8 mouse cellular contexts compared by ENCODE assay signal in genomic region chr1:160906558-160907481, GRCm38 (mm10). TPM values are rescaled to one million over a fixed set of nuclear protein-coding genes. Genes with fewer than 3 reads are reported as not detected.
DNase-seq lines count a peak whose midpoint lies in the region; ATAC-seq and TF ChIP-seq lines count a peak whose summit lies in the region.

No protein-coding gene starts in this region.

- no peaks in the 10 kb centered on the region for H3K36me3 ChIP-seq in hindbrain, postnatal 0 days (ENCODE audit: insufficient read depth, low read length)
- H3K36me3 ChIP-seq in limb, embryonic 10.5 days: no peaks in the 10 kb centered on the region
- H3K36me3 ChIP-seq in midbrain, embryonic 11.5 days (ENCODE audit: control insufficient read depth, insufficient read depth, low read length): no peaks in the 10 kb centered on the region
- H3K36me3 ChIP-seq in spleen, adult 2 months (ENCODE audit: control insufficient read depth, insufficient read depth, low read length): no peaks in the 10 kb centered on the region

- H3K4me3 ChIP-seq in hindbrain, postnatal 0 days (ENCODE audit: low read length): peak overlapping the region; percentile 99
- peak overlapping the region; percentile 98 for H3K4me3 ChIP-seq in limb, embryonic 10.5 days
- peak overlapping the region; percentile 96 for H3K4me3 ChIP-seq in midbrain, embryonic 11.5 days (ENCODE audit: low read depth, low read length)
- H3K4me3 ChIP-seq in spleen, adult 2 months (ENCODE audit: extremely low read depth, insufficient read depth, insufficient read length): peak overlapping the region; percentile 98

- H3K9me3 ChIP-seq in hindbrain, postnatal 0 days (ENCODE audit: low read length): no peaks in the 10 kb centered on the region
- no peaks in the 10 kb centered on the region for H3K9me3 ChIP-seq in limb, embryonic 10.5 days (replicated peaks)
- H3K9me3 ChIP-seq in midbrain, embryonic 11.5 days (ENCODE audit: control insufficient read depth, low read length): no peaks in the 10 kb centered on the region

- peak overlapping the region; percentile 91 for H3K27ac ChIP-seq in hindbrain, postnatal 0 days
- peak overlapping the region; percentile 96 for H3K27ac ChIP-seq in limb, embryonic 10.5 days
- H3K27ac ChIP-seq in midbrain, embryonic 11.5 days (ENCODE audit: low read depth, low read length): peak overlapping the region; percentile 87
- peak overlapping the region; percentile 91 for H3K27ac ChIP-seq in spleen, adult 2 months (ENCODE audit: insufficient read depth, low read length)

- peak overlapping the region; percentile 98 for H3K9ac ChIP-seq in hindbrain, postnatal 0 days (replicated peaks; ENCODE audit: low read length)
- H3K9ac ChIP-seq in midbrain, embryonic 11.5 days (ENCODE audit: low read length): peak overlapping the region; percentile 94

- ATAC-seq in hindbrain, postnatal 0 days: peak; percentile 77
- ATAC-seq in midbrain, embryonic 11.5 days (ENCODE audit: low FRiP score): peak; percentile 86

- H3K4me1 ChIP-seq in hindbrain, postnatal 0 days (ENCODE audit: insufficient read depth, low read length): 0 out of 2 replicates have a peak, but pooled peaks cover 3% of the 10 kb centered on the region
- H3K4me1 ChIP-seq in limb, embryonic 10.5 days: peaks cover 10% of the 10 kb centered on the region
- H3K4me1 ChIP-seq in midbrain, embryonic 11.5 days (ENCODE audit: control insufficient read depth, insufficient read depth, low read length): peaks cover 8% of the 10 kb centered on the region; the same call in 1 of the 2 replicates
- no peaks in the 10 kb centered on the region; the same call in 1 of the 2 replicates for H3K4me1 ChIP-seq in spleen, adult 2 months (ENCODE audit: control insufficient read depth, insufficient read depth, insufficient read length)

- WGBS in hindbrain, postnatal 0 days: 1% methylated on average over 52 of the region's 67 CpGs
- WGBS in limb, embryonic 10.5 days: under 1% methylated on average over 65 of the region's 67 CpGs
- 0% methylated on average over 49 of the region's 67 CpGs for WGBS in midbrain, embryonic 11.5 days
- 1% methylated on average over 61 of the region's 67 CpGs for WGBS in spleen, adult 2 months

- H3K4me2 ChIP-seq in hindbrain, postnatal 0 days (ENCODE audit: low read depth, low read length): peak overlapping the region; percentile 86
- H3K4me2 ChIP-seq in midbrain, embryonic 11.5 days: peak overlapping the region; percentile 67

- no peaks in the 10 kb centered on the region for H3K27me3 ChIP-seq in hindbrain, postnatal 0 days (ENCODE audit: insufficient read depth, low read length)
- H3K27me3 ChIP-seq in limb, embryonic 10.5 days (ENCODE audit: low read depth, poor library complexity, severe bottlenecking): 0 out of 2 replicates have a peak, but pooled peaks cover 4% of the 10 kb centered on the region
- H3K27me3 ChIP-seq in midbrain, embryonic 11.5 days (ENCODE audit: control insufficient read depth, insufficient read depth, low read length): no peaks in the 10 kb centered on the region
- no peaks in the 10 kb centered on the region for H3K27me3 ChIP-seq in spleen, adult 2 months (ENCODE audit: control insufficient read depth, insufficient read depth, low read length)

- TF ChIP-seq CTCF in hindbrain, postnatal 0 days (IDR thresholded peaks at IDR 0.05; ENCODE audit: low read depth): no peak
- no peak for TF ChIP-seq CTCF in spleen, adult 2 months (IDR thresholded peaks at IDR 0.05; ENCODE audit: extremely low read depth, insufficient read depth, insufficient read length, insufficient replicate concordance)

- peak; percentile 64 for DNase-seq in cerebellum, adult 11-12 months
- DNase-seq in cerebellum, postnatal 25 days: no peak
- DNase-seq in embryo, embryonic 10 days (ENCODE audit: low spot score): peak; percentile 55
- peak; percentile 45 to 49 for DNase-seq in gastrocnemius, adult 8-10 months (ENCODE audit: low spot score in 2 of 2)
- peak; percentile 64 for DNase-seq in hindbrain, postnatal 0 days (ENCODE audit: low spot score)
- no peak for DNase-seq in limb, embryonic 10.5 days (ENCODE audit: low spot score)
- DNase-seq in midbrain, embryonic 11.5 days (ENCODE audit: low spot score, missing footprints): peak; percentile 93
- peak; percentile 22 to 38 for DNase-seq in spleen, adult 2 months (ENCODE audit: low read depth in 1 of 2, low spot score in 2 of 2)

- TF ChIP-seq POLR2A in spleen, adult 2 months (IDR thresholded peaks at IDR 0.05; ENCODE audit: low read depth, low read length): no peak

RNA-seq across cellular contexts. Expression of gene Rc3h1, which starts 0.6 kb away (rescaled TPM):
- 10 to 100 TPM; 18.3 to 30.0 (median 24.9) TPM for total RNA-seq in gastrocnemius, adult 8-10 months (2022)
- total RNA-seq in hindbrain, postnatal 0 days (2014; rRNA removed): 20.4 and 21.3 TPM in 2 replicates
- polyA plus RNA-seq in hindbrain, postnatal 0 days (2015; fragmentation: Nextera tagmentation; extraction: Ambion mirVana): 6.2 and 6.3 TPM in 2 replicates
- 8.3 and 9.0 TPM in 2 replicates for polyA plus RNA-seq in limb, embryonic 10.5 days (2016; fragmentation: Nextera tagmentation; extraction: Ambion mirVana)
- 8.6 and 8.8 TPM in 2 replicates for polyA plus RNA-seq in midbrain, embryonic 11.5 days (2014; fragmentation: Nextera tagmentation; extraction: Ambion mirVana)
- polyA plus RNA-seq in spleen, adult 2 months (2012; rRNA removed): 12.4 and 14.3 TPM in 2 replicates

Comparison
In these comparisons a context has a peak if more than half of its experiments do, and no peak if none do; other contexts are left out.
1. DNase-seq: peak in cerebellum, adult 11-12 months (single experiment), embryo, embryonic 10 days (single experiment), gastrocnemius, adult 8-10 months (2 of 2), hindbrain, postnatal 0 days (single experiment), midbrain, embryonic 11.5 days (single experiment) and spleen, adult 2 months (2 of 2); none in cerebellum, postnatal 25 days (0 of 2) and limb, embryonic 10.5 days (single experiment).
2. Peak in every context shown above with its lines, with median percentiles within 50 percentile points of each other: H3K27ac ChIP-seq and H3K4me3 ChIP-seq.